In the genomic region with DNA sequence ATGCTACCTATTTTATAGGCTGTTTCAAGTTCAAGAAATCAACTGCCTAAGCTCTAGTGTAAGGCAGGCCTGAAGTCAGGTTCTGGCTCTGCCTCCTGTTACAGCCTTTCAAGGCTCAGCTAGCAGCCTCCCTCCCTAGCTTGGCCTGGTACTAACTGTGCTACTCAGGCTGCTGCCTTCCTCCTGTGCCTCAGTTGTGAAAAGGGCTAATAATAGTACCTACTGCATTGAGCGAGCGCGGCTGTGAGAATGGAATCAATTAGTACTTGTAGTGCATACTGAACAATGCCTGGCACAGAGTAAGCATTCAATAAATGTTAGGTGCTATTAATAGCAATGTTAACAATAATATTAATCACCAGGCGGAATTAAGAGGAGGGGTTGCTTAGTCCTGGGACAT, we compare ENCODE assay signal across 8 mouse cellular contexts. TPM values are rescaled to one million over a fixed set of nuclear protein-coding genes. Genes with fewer than 3 reads are reported as not detected.
DNase-seq lines count a peak whose midpoint lies in the region; ATAC-seq and TF ChIP-seq lines count a peak whose summit lies in the region.

No protein-coding gene starts in this region.

- H3K4me2 ChIP-seq in forebrain, embryonic 11.5 days (ENCODE audit: low read depth, low read length, severe bottlenecking), result no peak overlapping the region
- no peak overlapping the region for H3K4me2 ChIP-seq in hindbrain, postnatal 0 days (ENCODE audit: low read depth, low read length)
- no peak overlapping the region for H3K4me2 ChIP-seq in midbrain, postnatal 0 days (ENCODE audit: low read depth, low read length, poor library complexity, severe bottlenecking)

- no peak for DNase-seq in forebrain, embryonic 10.5 days (ENCODE audit: extremely low spot score, low spot score)
- DNase-seq in forebrain, embryonic 11.5 days (ENCODE audit: low spot score), result no peak
- no peak for DNase-seq in testis, postnatal 14 days (ENCODE audit: low spot score)
- DNase-seq in hindbrain, postnatal 0 days (ENCODE audit: low spot score), result no peak
- DNase-seq in midbrain, postnatal 0 days (ENCODE audit: low spot score), result no peak
- no peak for DNase-seq in adrenal gland, postnatal 14 days
- DNase-seq in yolk sac, embryonic 10.5 days (ENCODE audit: low spot score), result no peak

- H3K9me3 ChIP-seq in forebrain, embryonic 10.5 days, result no peaks in the 10 kb centered on the region
- no peaks in the 10 kb centered on the region for H3K9me3 ChIP-seq in forebrain, embryonic 11.5 days (ENCODE audit: control insufficient read depth, low read length)
- no peaks in the 10 kb centered on the region for H3K9me3 ChIP-seq in hindbrain, postnatal 0 days (ENCODE audit: low read length)
- no peaks in the 10 kb centered on the region for H3K9me3 ChIP-seq in midbrain, postnatal 0 days (ENCODE audit: low read length)

- WGBS in forebrain, embryonic 10.5 days, result 68% methylated on average over 4 of the region's 4 CpGs
- 58% methylated on average over 4 of the region's 4 CpGs for WGBS in forebrain, embryonic 11.5 days
- WGBS in hindbrain, postnatal 0 days, result 38% methylated on average over 4 of the region's 4 CpGs
- 58% methylated on average over 4 of the region's 4 CpGs for WGBS in midbrain, postnatal 0 days

- no peak for ATAC-seq in forebrain, embryonic 11.5 days (replicated peaks; ENCODE audit: low FRiP score)
- peak; percentile 13; the same call in 1 of the 2 replicates for ATAC-seq in hindbrain, postnatal 0 days
- no peak for ATAC-seq in midbrain, postnatal 0 days (ENCODE audit: low FRiP score)

- H3K36me3 ChIP-seq in forebrain, embryonic 10.5 days (replicated peaks), result peaks cover 68% of the 10 kb centered on the region
- no peaks in the 10 kb centered on the region; the same call in 1 of the 2 replicates for H3K36me3 ChIP-seq in forebrain, embryonic 11.5 days (ENCODE audit: control insufficient read depth, insufficient read depth, low read length)
- peaks cover 2% of the 10 kb centered on the region for H3K36me3 ChIP-seq in testis, adult 2 months (ENCODE audit: control insufficient read depth, insufficient read depth, low read length)
- H3K36me3 ChIP-seq in hindbrain, postnatal 0 days (ENCODE audit: insufficient read depth, low read length), result no peaks in the 10 kb centered on the region
- H3K36me3 ChIP-seq in midbrain, postnatal 0 days (ENCODE audit: insufficient read depth, low read length), result no peaks in the 10 kb centered on the region

- H3K4me3 ChIP-seq in forebrain, embryonic 10.5 days, result 0 out of 2 replicates have a peak overlapping the region, but pooled peaks have one; percentile 6
- H3K4me3 ChIP-seq in forebrain, embryonic 11.5 days (ENCODE audit: low read depth, low read length), result no peak overlapping the region
- H3K4me3 ChIP-seq in testis, adult 2 months (ENCODE audit: control insufficient read depth, low read depth, low read length), result peak overlapping the region; percentile 30
- no peak overlapping the region for H3K4me3 ChIP-seq in hindbrain, postnatal 0 days (ENCODE audit: low read length)
- H3K4me3 ChIP-seq in midbrain, postnatal 0 days (ENCODE audit: low read depth, low read length), result no peak overlapping the region

- no peak for TF ChIP-seq POLR2A in testis, adult 2 months (IDR thresholded peaks at IDR 0.05; ENCODE audit: control insufficient read depth, low read depth, low read length)

- H3K9ac ChIP-seq in forebrain, embryonic 11.5 days (ENCODE audit: low read length), result no peak overlapping the region
- H3K9ac ChIP-seq in hindbrain, postnatal 0 days (replicated peaks; ENCODE audit: low read length), result no peak overlapping the region
- H3K9ac ChIP-seq in midbrain, postnatal 0 days (replicated peaks; ENCODE audit: low read length, poor library complexity, severe bottlenecking), result no peak overlapping the region

- TF ChIP-seq CTCF in testis, adult 2 months (IDR thresholded peaks at IDR 0.05; ENCODE audit: control insufficient read depth, insufficient read depth, insufficient replicate concordance, low read depth, low read length), result no peak
- TF ChIP-seq CTCF in hindbrain, postnatal 0 days (IDR thresholded peaks at IDR 0.05; ENCODE audit: low read depth), result no peak
- TF ChIP-seq CTCF in midbrain, postnatal 0 days (IDR thresholded peaks at IDR 0.05), result no peak

- H3K4me1 ChIP-seq in forebrain, embryonic 10.5 days, result peaks cover 51% of the 10 kb centered on the region
- peaks cover 13% of the 10 kb centered on the region for H3K4me1 ChIP-seq in forebrain, embryonic 11.5 days (replicated peaks; ENCODE audit: control insufficient read depth, insufficient read depth, low read length)
- H3K4me1 ChIP-seq in testis, adult 2 months (ENCODE audit: control insufficient read depth, insufficient read depth, low read length), result peaks cover 16% of the 10 kb centered on the region
- H3K4me1 ChIP-seq in hindbrain, postnatal 0 days (ENCODE audit: insufficient read depth, low read length), result peaks cover 38% of the 10 kb centered on the region
- H3K4me1 ChIP-seq in midbrain, postnatal 0 days (ENCODE audit: insufficient read depth, low read length), result peaks cover 8% of the 10 kb centered on the region; the same call in 1 of the 2 replicates

- H3K27me3 ChIP-seq in forebrain, embryonic 10.5 days (ENCODE audit: poor library complexity, severe bottlenecking), result no peaks in the 10 kb centered on the region
- no peaks in the 10 kb centered on the region for H3K27me3 ChIP-seq in forebrain, embryonic 11.5 days (ENCODE audit: control insufficient read depth, insufficient read depth, low read length)
- H3K27me3 ChIP-seq in testis, adult 2 months (ENCODE audit: control insufficient read depth, insufficient read depth, low read length), result no peaks in the 10 kb centered on the region
- no peaks in the 10 kb centered on the region for H3K27me3 ChIP-seq in hindbrain, postnatal 0 days (ENCODE audit: insufficient read depth, low read length)
- no peaks in the 10 kb centered on the region for H3K27me3 ChIP-seq in midbrain, postnatal 0 days (ENCODE audit: insufficient read depth, low read length)

- peak overlapping the region; percentile 71 for H3K27ac ChIP-seq in forebrain, embryonic 10.5 days
- no peak overlapping the region for H3K27ac ChIP-seq in forebrain, embryonic 11.5 days (ENCODE audit: low read depth, low read length)
- H3K27ac ChIP-seq in testis, adult 2 months (ENCODE audit: control insufficient read depth, insufficient read depth, low read depth, low read length), result peak overlapping the region; percentile 47
- H3K27ac ChIP-seq in hindbrain, postnatal 0 days, result peak overlapping the region; percentile 73
- peak overlapping the region; percentile 43 for H3K27ac ChIP-seq in midbrain, postnatal 0 days (ENCODE audit: low read depth, low read length)

RNA-seq across cellular contexts. Expression of gene Bcl2l1, which starts 11.6 kb away (rescaled TPM):
- 98.5 and 104 TPM in 2 replicates for polyA plus RNA-seq in forebrain, embryonic 10.5 days (2016; fragmentation: Nextera tagmentation; extraction: Ambion mirVana)
- polyA plus RNA-seq in forebrain, embryonic 11.5 days (2014; fragmentation: Nextera tagmentation; extraction: Ambion mirVana), result 135 and 140 TPM in 2 replicates
- 74.9 and 80.8 TPM in 2 replicates for polyA plus RNA-seq in testis, adult 2 months (2012; rRNA removed)
- total RNA-seq in hindbrain, postnatal 0 days (2014; rRNA removed), result 130 and 135 TPM in 2 replicates
- 110 and 123 TPM in 2 replicates for polyA plus RNA-seq in hindbrain, postnatal 0 days (2015; fragmentation: Nextera tagmentation; extraction: Ambion mirVana)
- total RNA-seq in midbrain, postnatal 0 days (2014; rRNA removed), result 124 and 133 TPM in 2 replicates
- polyA plus RNA-seq in midbrain, postnatal 0 days (2015; fragmentation: Nextera tagmentation; extraction: Ambion mirVana), result 150 and 158 TPM in 2 replicates
- total RNA-seq in adrenal gland, postnatal 14 days (2021), result 64.3 and 72.4 TPM in 2 replicates

RNA-seq across cellular contexts. Expression of gene Tpx2, which starts 27.8 kb away (rescaled TPM):
- polyA plus RNA-seq in forebrain, embryonic 10.5 days (2016; fragmentation: Nextera tagmentation; extraction: Ambion mirVana), result 162 and 163 TPM in 2 replicates
- polyA plus RNA-seq in forebrain, embryonic 11.5 days (2014; fragmentation: Nextera tagmentation; extraction: Ambion mirVana), result 168 and 185 TPM in 2 replicates
- polyA plus RNA-seq in testis, adult 2 months (2012; rRNA removed), result 8.2 and 9.0 TPM in 2 replicates
- total RNA-seq in hindbrain, postnatal 0 days (2014; rRNA removed), result 8.1 and 15.6 TPM in 2 replicates
- 14.3 and 21.0 TPM in 2 replicates for polyA plus RNA-seq in hindbrain, postnatal 0 days (2015; fragmentation: Nextera tagmentation; extraction: Ambion mirVana)
- 4.2 and 4.7 TPM in 2 replicates for total RNA-seq in midbrain, postnatal 0 days (2014; rRNA removed)
- polyA plus RNA-seq in midbrain, postnatal 0 days (2015; fragmentation: Nextera tagmentation; extraction: Ambion mirVana), result 4.6 and 4.8 TPM in 2 replicates
- 16.6 and 20.3 TPM in 2 replicates for total RNA-seq in adrenal gland, postnatal 14 days (2021)

Comparison
In these comparisons a context has a peak if more than half of its experiments do, and no peak if none do; other contexts are left out.
1. H3K4me3 ChIP-seq: peak in forebrain, embryonic 10.5 days (single experiment) and testis, adult 2 months (single experiment); none in forebrain, embryonic 11.5 days (single experiment), hindbrain, postnatal 0 days (single experiment) and midbrain, postnatal 0 days (single experiment).